Mouse (Mus musculus): ENCODE measurements around the gene Tmem29.
A peak's percentile ranks its signal among the peaks of the same experiment; 100 is the strongest.
"Not testable (repeated sequence)": the region's sequence is repeated elsewhere in the genome, so short reads cannot be mapped to it uniquely, and the experiment has no call there.

Gene Tmem29

DNA sequence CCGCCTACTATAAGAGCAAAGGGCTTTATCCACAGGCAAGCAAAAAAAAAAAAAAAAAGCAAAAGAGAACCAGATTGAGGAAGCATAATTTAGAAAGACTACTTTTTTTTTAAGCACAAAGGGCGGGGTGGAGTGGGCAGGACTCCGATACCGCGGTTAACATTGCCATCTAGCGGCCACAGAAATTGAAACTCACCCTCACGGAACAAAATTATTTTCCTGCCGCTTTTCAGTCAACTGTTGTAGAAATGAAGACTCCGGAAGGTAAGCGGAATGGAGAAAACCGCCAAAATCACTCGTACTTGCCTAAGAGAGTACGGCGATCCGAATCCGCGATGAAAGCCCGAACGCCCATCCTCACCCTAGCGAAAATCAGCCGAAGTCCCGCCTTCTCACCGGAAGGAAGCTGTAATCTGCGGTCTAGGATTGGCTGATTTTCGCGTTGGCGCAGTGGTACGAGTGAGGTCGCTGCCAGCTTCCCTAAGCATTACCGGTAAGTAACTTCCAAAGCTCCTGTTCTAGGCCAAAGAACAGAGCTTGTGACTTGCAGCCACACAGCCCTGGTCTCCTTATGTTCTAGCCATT is at the start of gene Tmem29:
Gene Tmem29, minus strand, starts transcription at position 389 of the 585 bp plus-strand sequence.
- peak; percentile 75 for DNase-seq (ENCODE audit: low read depth, low spot score)

DNA sequence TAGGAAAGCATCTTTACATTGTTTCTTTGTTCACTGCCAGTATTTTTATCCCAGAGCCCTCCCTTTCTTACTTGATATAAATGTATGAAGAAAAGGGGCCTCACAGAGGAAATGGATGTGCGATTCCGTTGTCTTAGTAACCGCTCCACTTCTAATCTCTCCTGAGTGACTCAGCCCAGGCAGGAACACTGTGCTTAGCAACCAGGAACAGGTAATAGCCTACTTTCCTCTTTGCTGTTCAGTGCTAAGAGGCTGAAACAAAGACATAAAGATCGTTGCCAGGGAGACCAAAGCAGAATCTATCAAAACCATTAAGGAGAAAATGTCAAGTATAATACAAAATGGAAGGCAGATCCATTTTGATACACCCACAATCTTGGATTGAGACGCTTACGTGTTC is 49.7 kb upstream of the Tmem29 start:
- DNase-seq (ENCODE audit: low read depth, low spot score): no peak

DNA sequence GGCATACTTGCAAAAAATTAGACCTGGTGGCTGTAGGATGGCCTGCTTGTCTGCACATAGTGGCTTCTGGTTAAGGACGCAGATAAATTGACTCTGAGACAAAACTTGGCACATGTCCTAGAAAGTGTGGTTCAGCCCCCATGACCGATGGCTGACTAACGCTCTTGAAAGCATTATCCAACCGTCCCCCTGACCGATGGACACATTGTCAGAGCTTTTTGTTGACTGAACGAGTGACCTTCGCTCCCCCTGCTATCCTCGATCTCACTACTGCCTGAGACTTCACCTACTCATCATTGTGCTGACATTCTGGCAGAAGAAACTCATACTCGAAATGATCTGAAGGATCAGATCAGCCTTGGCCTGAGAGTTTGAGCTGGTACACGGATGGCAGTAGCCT is 28.9 kb upstream of the Tmem29 start:
- not testable (repeated sequence) for DNase-seq (ENCODE audit: low read depth, low spot score)

DNA sequence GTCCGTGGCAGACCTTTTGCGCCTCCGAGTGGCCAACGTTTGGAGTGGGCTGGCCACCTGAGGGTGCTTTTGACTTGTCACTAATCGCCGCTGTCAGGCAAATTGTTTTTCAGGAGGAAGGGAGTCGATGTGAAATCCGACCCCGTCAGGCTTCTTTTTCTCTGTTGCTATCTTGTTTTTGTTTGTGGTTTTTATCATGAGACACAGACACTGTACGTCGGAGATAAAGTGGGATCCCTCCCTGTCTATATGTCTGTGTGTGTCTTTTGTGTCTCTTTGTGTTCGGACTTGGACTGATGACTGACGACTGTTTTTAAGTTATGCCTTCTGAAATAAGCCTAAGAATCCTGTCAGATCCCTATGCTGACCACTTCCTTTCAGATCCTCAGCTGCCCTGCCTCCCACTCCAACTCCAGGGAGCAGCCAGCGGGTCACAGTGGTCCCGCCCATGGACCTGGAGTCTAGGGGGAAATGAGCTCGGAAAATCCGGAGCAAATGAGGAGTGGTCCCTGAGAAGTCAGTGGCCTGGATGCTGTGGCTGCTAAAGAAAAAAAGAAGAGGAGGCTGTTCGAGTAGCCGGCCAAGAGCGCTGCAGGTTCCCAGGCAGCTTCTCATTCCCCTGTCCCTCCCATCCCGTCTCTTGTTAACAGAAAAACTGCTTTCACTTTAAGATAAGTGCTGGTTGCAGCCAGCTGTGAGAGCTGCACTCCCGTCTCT is 27.5 kb upstream of the Tmem29 start:
- DNase-seq (ENCODE audit: low read depth, low spot score): not testable (repeated sequence)

DNA sequence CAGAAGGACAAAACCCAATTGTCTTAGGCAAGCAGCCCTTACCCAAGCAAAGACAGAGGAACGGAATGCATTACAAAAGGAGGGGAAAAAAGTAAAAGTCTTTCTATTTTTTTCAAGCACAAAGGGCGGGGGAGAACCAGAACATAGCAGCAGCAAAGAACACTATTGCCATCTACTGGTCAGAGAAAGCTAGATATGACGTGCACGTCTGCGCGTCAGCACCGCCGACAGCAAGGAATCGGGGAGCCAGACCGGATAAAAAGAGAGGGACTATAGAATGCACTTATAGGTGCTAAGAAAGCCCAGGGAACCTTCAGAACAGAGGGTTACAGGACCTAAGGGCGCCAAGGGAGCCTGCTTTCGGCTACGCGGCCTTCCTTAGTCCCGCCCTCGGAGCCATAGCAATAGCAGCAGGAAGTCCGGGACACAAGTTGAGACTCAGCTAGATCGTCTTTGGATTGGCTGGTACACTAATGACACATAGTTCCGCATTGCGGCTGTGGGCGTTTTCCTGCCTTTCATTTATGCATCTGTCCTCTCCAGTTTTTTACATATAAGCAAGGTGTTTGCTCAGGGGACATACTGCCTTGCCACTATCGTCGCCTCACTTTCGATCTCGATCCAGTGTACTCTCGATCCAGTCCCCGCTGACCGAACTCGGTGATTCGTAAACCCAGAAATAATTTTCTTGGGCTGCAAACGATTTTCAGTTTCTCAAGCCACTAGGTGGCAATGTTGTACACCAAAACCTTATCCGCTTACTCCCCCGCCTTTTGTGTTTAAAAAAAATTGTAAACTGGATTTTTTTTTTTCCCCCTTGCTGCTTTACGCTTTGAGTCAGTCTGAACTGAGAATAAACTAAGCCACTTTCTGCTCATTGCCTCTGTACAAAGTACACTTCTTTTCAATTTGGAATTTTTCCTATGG is 19.2 kb upstream of the Tmem29 start:
- DNase-seq (ENCODE audit: low read depth, low spot score): peak; percentile 75

DNA sequence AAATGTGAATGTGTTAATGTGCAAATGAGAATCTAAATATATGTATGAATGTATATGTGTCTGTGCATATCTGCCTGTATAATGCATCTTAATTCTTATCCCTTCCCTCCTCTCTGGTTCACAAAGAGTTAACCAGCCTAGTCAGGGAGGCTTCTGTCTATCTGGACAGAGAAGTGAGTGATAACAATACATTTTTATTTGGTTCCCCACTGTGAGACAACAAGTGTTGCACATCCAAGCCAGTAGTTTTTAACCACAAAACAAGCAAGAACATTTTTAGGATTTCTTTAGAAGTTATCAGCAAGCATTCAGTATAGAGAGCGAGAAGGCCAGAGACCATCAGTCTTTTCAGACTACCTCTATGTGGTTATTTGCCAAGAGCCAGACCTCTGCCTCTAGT is 12.5 kb upstream of the Tmem29 start:
- DNase-seq (ENCODE audit: low read depth, low spot score): no peak

DNA sequence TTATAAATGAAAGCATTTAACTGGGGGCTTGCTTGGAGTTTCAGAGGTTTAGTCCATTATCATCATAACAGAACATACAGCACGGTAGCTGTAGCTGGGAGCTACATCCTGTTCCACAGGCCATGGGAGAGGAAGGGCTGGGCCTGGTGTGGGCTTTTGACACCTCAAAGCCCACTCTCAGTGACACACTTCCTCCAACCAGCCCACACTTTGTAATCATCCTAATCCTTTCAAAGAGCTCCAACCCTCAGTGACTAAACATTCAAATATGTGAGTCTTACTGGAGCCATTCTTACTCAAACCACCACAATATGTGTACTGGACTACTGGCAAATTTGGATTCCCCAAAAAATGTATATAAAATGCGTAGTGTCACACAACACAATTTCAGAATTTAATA is 9.3 kb upstream of the Tmem29 start:
- DNase-seq (ENCODE audit: low read depth, low spot score): no peak

DNA sequence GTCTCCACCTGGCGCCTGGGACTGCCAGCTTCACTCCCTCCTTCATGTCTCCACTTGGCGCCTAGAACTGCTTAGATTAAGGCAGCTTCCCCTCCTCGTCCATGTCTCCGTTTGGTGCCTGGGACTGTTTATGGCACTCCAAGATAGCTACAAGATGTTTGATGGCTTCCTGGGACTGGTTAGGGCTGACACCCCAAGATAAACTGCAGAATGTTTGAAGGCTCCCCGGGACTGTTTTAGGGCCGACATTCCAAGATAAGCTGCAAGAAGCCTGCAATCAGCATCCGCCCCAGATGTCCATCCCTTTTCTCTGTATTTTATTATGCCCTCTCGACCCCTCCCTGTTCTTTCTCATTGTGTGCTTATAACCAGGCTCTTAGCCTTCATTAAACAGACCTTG is 7.9 kb upstream of the Tmem29 start:
- not testable (repeated sequence) for DNase-seq (ENCODE audit: low read depth, low spot score)

DNA sequence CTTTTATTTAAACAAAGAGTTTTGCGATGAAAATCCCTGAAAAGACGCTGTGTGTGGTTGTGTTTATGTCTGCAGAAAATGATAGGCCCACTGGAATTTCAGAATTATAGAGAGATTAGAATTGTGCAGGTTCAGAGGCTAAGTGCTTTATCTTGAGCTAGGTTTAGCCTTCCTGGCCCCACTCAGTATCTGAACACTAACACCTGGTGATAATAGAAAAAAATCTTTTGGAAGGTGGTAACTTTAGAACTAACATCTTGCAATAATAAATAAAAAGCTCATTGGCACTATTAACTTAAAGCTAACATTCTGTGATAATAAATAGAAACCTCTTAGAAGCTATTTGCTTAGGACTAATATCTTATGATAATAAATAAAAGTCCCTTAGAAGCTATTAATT is 1.2 kb upstream of the Tmem29 start:
- DNase-seq (ENCODE audit: low read depth, low spot score): no peak

DNA sequence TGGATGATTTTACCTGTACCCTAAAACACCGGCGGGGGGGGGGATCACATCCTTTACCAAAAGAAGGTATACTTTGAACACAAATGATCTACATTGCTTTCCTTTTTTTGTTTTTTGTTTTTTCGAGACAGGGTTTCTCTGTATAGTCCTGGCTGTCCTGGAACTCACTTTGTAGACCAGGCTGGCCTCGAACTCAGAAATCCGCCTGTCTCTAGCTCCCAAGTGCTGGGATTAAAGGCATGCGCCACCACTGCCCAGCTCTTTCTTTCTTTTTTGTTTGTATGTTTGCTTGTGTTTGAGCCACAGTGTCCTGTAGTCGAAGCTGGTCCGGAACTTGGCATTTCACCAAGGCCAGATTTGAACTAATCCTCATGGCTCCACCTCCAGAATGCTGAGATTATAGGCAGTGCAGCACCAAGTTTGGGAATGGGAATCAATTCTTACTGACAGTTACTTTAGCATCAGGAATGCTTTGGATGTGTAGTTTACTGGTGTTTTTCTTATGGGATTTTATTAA is 515 bp upstream of the Tmem29 start:
- no peak for DNase-seq (ENCODE audit: low read depth, low spot score)

DNA sequence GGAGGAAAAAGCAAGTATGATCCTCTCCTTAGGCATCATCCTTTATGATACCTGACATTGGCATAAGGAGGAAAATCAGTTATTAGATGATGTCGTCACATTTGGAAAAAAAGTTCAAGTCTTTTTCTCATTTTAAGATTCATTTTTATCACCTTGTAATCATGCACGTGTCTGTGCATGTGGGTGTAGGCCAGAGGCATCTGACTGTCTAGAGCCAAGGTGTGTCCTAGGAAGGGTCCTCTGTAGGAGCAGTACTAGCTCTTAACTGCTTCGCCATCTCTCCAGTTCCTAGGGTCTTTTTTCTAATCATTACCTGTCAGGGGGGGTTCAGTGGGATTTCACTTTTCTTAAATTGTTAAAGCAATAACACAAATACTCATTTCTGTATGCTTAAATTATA is 818 bp downstream of the Tmem29 start:
- no peak for DNase-seq (ENCODE audit: low read depth, low spot score)

DNA sequence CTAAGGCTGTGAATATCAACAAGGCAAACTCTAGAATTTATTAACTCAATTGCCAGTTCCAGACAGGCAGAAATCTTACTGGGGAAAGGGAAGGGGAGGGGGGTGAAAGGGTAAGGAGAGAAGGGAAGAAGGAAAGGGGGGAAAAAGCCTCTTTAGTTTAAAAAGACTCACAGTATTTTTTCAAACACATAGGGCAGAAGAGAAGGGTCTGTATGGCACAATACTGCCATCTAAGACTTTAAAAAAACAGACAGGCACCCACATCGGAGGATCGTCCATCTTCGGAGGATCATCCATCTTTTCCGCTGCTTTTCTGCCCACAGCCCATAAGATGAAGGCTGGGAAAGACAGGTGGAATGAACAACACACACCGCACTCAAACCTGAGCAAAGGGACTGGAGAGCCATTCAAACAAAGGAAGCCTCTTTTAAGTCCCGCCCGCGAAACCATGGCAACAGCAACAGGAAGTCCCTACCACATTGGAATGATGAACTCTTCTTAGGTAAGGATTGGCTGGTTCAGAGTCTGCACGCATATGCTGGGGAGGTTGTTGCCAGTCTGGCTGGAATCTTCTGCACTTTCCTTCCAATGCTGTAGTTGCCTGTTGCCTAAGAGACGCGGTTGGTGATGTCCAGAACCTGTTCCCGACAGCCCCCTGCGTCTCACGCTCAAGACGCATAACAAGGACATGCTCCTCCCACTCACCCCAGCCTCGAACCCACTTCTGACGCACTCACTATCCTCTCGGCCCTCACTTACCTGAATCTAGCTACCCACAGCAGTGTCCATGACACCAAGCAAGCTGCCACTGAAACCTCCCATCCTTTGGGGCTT is 18.2 kb downstream of the Tmem29 start:
- peak; percentile 56 for DNase-seq (ENCODE audit: low read depth, low spot score)

DNA sequence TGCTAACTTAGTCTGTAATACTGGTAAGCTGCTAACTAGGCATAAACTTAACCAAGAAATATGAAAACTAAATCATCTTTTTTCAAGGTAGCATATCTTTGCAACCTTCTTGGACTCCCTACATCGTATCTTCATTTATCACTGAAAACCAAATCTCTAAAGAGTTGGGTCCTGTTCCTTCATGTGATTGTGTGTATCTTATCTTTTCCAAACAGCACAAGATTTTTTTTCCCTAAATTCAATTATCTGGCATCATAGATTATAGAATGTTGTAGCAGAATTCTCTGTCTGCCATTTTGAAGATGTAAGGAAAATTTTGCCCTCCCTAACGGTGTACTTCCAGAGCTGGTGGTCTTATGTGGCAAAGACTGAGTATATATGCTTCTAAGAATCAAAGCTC is 22.6 kb downstream of the Tmem29 start:
- DNase-seq (ENCODE audit: low read depth, low spot score): no peak

DNA sequence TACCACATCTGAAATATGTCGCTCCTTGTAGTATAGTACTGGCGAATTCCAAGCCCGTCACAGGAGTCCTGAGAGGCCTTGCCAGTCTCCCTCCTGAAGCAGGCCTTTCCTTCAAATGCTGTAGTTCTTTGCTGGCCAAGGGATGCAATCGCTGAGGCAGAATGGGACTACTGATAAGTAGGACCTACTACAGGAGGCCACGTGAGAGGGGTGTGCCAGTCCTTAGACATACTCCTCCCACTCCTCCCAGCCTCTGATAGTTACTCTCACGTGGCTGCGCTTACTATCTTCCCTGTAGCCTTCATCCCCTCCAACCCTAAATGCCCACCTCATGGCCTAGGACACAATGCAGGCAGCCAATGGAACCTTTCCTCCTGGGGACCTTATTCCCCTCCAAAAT is 23.6 kb downstream of the Tmem29 start:
- DNase-seq (ENCODE audit: low read depth, low spot score): no peak

DNA sequence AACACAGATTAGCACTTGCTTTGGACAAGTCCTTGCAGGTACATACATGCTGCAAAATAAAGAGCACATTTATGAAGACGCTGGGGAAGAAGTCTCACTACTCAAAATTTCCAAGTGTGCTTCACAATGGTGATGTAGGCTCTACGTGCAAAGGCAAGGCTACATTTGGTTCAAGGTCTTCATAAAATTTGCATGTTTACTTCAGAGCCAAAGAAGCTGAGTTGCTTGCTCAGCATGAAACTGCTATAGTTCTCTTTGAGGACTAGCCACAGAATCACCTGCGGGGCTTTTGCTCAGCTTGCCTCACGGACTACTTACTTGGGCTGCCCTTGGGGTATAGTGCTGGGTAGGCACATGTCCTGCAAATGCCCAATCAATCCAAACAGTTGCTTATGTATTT is 45.4 kb downstream of the Tmem29 start:
- no peak for DNase-seq (ENCODE audit: low read depth, low spot score)

Measured in embryo, embryonic 11.5 days (tissue).